Mouse (Mus musculus): Measurements from ENCODE around the gene Gm26661. TPM values are rescaled to one million over a fixed set of nuclear protein-coding genes. Genes with fewer than 3 reads are reported as not detected.

The Gm26661 gene
- not detected in 2 replicates for polyA plus RNA-seq (2014; fragmentation: Nextera tagmentation; extraction: Ambion mirVana)

DNA sequence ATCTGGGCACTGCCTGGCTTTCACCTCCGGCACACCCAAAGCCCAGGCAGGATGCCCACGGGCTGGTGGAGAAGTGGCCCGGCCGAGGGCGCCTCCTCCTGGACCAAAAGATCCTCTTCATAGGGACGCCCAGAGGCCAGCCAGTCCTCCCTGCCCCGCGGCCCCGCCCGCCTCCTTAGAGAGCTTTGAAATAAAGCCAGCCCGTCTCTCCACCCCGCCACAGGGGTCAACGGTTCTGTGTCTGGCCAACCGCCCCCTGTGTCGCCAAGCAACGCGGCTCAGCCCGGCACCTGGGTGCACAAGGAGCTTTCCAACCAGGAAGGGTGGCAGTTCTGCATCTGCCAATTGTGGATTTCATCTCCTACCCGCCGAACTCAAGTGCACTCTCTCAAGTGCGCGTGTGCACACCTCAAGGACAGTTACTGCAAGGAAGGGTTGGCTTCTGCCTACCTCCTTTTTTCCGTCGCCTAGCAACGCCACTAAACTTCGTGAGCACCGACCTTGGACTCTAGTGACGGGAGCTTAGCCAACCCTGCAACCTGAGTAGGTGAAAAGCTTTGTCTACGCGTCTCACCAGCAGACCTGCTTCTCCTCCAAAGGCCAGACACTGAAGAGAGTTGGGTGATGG, at the start of gene Gm26661:
Gm26661 (plus strand) TSS at position 56 of the 628 bp plus-strand sequence.
- Histone ChIP-seq H3K4me3 (ENCODE audit: low read depth, low read length) (peak within 1 kb of the TSS; percentile 30), H3K27ac (ENCODE audit: low read depth, low read length) (no peak within 1 kb of the TSS), H3K27me3 (ENCODE audit: control insufficient read depth, insufficient read depth, low read length) (0 out of 2 replicates have a peak, but pooled peaks cover 2% of the 10 kb centered on the region), H3K9me3 (ENCODE audit: control insufficient read depth, low read length) (no peaks in the 10 kb centered on the region), H3K36me3 (ENCODE audit: control insufficient read depth, insufficient read depth, low read length) (no peaks in the 10 kb centered on the region), H3K4me1 (ENCODE audit: control insufficient read depth, insufficient read depth, low read length) (peaks cover 5% of the 10 kb centered on the region; the same call in 1 of the 2 replicates), H3K9ac (ENCODE audit: low read length) (peak within 1 kb of the TSS; percentile 45; the same call in 1 of the 2 replicates), H3K4me2 (ENCODE audit: low read depth) (peak within 1 kb of the TSS; percentile 71)
- 1% methylated on average over 30 of the region's 30 CpGs for WGBS
- ATAC-seq (ENCODE audit: insufficient read depth, low FRiP score, low TSS enrichment) (peak; percentile 77), DNase-seq (ENCODE audit: low spot score) (peak; percentile 74)

DNA sequence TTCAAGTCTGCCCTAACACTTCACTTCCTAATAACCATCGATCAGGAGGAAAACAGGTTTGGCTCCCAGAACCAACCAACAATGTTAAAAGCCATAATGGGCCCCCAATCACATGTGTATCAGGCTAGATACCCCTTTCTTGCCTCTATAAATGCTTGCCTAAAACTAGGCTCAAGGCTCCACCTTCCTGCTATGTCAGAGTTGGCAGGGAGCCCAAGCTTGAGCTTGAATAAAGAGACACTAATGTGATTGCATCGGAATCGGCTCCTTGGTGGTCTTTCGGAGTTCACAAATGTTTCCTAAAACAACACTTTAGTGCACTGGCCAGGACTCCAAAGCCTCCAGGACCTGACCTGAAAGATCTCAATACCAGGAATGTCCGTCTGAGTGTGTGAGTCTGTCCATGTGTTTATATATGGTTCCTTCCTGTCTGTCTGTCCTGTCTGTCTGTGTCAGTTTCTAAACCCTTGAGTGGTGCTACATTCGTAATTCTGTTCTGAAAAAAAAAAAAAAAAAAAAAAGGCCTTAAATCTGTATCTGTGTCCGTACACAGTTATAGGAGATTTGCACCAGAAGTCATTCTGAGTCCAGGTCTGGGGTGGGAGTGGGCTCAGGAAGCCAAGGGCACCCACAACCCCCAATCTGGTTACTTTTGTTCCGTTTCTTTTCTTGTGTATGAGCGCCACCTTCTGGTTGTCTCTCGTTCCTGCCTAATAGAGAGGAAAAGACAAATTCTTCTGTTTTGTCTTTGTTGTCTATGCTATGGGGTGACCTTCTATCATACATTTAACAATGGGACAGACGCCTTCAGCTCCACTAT, 42.2 kb upstream of the Gm26661 start:
- DNase-seq (ENCODE audit: low spot score): peak; percentile 77
- ATAC-seq (ENCODE audit: insufficient read depth, low FRiP score, low TSS enrichment): peak; percentile 89
- no peaks in the 10 kb centered on the region for H3K4me1 ChIP-seq (ENCODE audit: control insufficient read depth, insufficient read depth, low read length)
- no peaks in the 10 kb centered on the region for H3K27me3 ChIP-seq (ENCODE audit: control insufficient read depth, insufficient read depth, low read length)
- no peaks in the 10 kb centered on the region for H3K36me3 ChIP-seq (ENCODE audit: control insufficient read depth, insufficient read depth, low read length)
- H3K9ac ChIP-seq (ENCODE audit: low read length): peak overlapping the region; percentile 33
- H3K4me3 ChIP-seq (ENCODE audit: low read depth, low read length): no peak overlapping the region
- H3K9me3 ChIP-seq (ENCODE audit: control insufficient read depth, low read length): no peaks in the 10 kb centered on the region
- no peak overlapping the region for H3K27ac ChIP-seq (ENCODE audit: low read depth, low read length)
- peak overlapping the region; percentile 33 for H3K4me2 ChIP-seq (ENCODE audit: low read depth)
- WGBS: 40% methylated on average over 11 of the region's 11 CpGs

DNA sequence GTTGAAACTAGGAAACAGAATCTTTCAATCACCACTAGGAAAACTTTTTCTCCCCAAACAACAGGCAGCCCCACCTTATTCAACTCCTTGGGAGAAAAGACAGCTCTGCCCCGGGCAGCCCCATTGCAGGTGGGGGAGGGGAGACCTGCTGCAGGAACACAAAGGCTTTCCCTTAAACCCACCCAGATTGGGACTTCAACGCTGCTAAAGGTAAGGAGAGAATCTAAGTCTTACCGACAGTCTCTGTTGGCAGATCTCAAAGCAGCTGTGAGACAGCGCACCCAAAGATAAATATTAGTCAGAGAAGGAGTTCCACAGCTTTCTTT, 41.7 kb upstream of the Gm26661 start:
- no peak overlapping the region for H3K4me3 ChIP-seq (ENCODE audit: low read depth, low read length)
- 15% methylated on average over 4 of the region's 4 CpGs for WGBS
- H3K4me2 ChIP-seq (ENCODE audit: low read depth): peak overlapping the region; percentile 33
- peak overlapping the region; percentile 33 for H3K9ac ChIP-seq (ENCODE audit: low read length)
- no peaks in the 10 kb centered on the region for H3K27me3 ChIP-seq (ENCODE audit: control insufficient read depth, insufficient read depth, low read length)
- no peak overlapping the region for H3K27ac ChIP-seq (ENCODE audit: low read depth, low read length)
- ATAC-seq (ENCODE audit: insufficient read depth, low FRiP score, low TSS enrichment) (peak; percentile 91), DNase-seq (ENCODE audit: low spot score) (peak; percentile 75)
- H3K4me1 ChIP-seq (ENCODE audit: control insufficient read depth, insufficient read depth, low read length): no peaks in the 10 kb centered on the region
- H3K36me3 ChIP-seq (ENCODE audit: control insufficient read depth, insufficient read depth, low read length): no peaks in the 10 kb centered on the region
- no peaks in the 10 kb centered on the region for H3K9me3 ChIP-seq (ENCODE audit: control insufficient read depth, low read length)

DNA sequence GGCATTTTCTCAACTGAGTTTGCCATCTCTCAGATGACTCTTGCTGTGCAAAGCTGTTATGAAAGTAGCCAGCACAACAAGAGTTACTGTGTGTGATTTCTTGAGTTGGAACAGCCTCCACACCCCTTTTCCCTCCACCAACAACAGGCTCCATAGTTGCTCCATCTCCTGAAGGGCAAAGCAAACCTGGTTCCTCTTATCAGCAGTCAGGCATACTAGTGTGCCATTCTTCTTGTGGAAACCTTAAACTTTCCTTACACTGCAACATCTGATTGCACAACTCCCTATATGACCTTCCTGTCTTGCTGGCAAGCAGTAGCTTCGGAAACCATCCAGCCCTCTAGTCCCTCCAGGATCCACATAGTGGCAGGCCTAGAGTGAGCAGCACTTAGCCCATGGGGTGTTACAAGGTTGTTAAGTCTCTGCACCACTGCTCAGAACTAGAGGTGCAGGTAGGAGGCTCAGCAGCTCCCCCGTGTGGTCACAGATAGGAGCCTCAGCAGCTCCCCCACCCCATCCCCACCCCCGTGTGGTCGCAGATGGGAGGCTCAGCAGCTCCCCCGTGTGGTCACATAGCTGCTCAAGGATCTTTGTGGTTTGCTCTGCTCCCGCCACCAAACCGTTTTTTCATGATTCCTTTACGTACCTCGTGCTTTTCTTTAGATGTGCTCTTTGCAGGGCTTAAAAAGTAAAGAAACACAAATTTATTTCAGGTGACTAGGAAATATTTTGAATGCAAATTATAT, 25.6 kb upstream of the Gm26661 start:
- peak; percentile 89 for DNase-seq (ENCODE audit: low spot score)
- no peaks in the 10 kb centered on the region for H3K27me3 ChIP-seq (ENCODE audit: control insufficient read depth, insufficient read depth, low read length)
- H3K4me3 ChIP-seq (ENCODE audit: low read depth, low read length): no peak overlapping the region
- ATAC-seq (ENCODE audit: insufficient read depth, low FRiP score, low TSS enrichment): peak; percentile 91
- no peak overlapping the region for H3K4me2 ChIP-seq (ENCODE audit: low read depth)
- H3K4me1 ChIP-seq (ENCODE audit: control insufficient read depth, insufficient read depth, low read length): no peaks in the 10 kb centered on the region
- WGBS: 15% methylated on average over 9 of the region's 9 CpGs
- H3K9me3 ChIP-seq (ENCODE audit: control insufficient read depth, low read length): no peaks in the 10 kb centered on the region
- no peaks in the 10 kb centered on the region for H3K36me3 ChIP-seq (ENCODE audit: control insufficient read depth, insufficient read depth, low read length)
- H3K9ac ChIP-seq (ENCODE audit: low read length): no peak overlapping the region
- H3K27ac ChIP-seq (ENCODE audit: low read depth, low read length): no peak overlapping the region

DNA sequence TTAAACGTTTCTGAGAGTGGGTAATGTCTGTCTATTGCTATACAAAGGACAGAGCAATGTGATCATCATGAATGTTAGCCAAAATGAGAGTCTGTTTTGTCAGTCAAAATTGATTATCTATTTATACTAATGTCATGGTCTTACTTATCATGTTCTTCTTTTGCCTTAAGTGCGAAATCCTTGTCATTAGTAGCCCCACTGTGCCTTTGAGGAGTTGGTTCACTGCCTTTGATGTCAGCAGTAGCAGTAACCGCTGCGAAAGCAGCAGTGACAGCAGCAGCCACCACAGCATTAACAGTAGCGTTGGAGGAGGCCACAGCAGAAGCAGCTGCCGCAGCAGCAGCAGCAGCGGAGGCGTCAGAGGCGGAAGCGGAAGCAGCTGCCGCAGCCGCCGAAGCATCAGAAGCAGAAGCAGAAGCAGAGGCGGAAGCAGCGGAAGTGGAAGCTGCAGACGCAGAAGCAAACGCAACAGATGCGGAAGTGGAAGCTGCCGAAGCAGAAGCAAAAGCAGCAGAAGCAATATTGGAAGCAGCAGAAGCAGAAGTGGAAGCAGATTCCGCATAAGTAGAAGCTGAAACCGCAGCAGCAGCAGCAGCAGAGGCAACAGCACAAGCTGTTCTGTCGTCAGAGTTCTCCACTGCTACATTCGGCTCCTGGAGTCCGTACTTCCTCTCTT, 17.5 kb upstream of the Gm26661 start:
- no peak overlapping the region for H3K27ac ChIP-seq (ENCODE audit: low read depth, low read length)
- no peaks in the 10 kb centered on the region for H3K36me3 ChIP-seq (ENCODE audit: control insufficient read depth, insufficient read depth, low read length)
- WGBS: 36% methylated on average over 24 of the region's 24 CpGs
- H3K9me3 ChIP-seq (ENCODE audit: control insufficient read depth, low read length): no peaks in the 10 kb centered on the region
- no peaks in the 10 kb centered on the region for H3K27me3 ChIP-seq (ENCODE audit: control insufficient read depth, insufficient read depth, low read length)
- DNase-seq (ENCODE audit: low spot score) (peak; percentile 84), ATAC-seq (ENCODE audit: insufficient read depth, low FRiP score, low TSS enrichment) (peak; percentile 60; the same call in 1 of the 2 replicates)
- peak overlapping the region; percentile 56 for H3K9ac ChIP-seq (ENCODE audit: low read length)
- H3K4me2 ChIP-seq (ENCODE audit: low read depth): peak overlapping the region; percentile 42
- no peaks in the 10 kb centered on the region for H3K4me1 ChIP-seq (ENCODE audit: control insufficient read depth, insufficient read depth, low read length)
- H3K4me3 ChIP-seq (ENCODE audit: low read depth, low read length): peak overlapping the region; percentile 38

DNA sequence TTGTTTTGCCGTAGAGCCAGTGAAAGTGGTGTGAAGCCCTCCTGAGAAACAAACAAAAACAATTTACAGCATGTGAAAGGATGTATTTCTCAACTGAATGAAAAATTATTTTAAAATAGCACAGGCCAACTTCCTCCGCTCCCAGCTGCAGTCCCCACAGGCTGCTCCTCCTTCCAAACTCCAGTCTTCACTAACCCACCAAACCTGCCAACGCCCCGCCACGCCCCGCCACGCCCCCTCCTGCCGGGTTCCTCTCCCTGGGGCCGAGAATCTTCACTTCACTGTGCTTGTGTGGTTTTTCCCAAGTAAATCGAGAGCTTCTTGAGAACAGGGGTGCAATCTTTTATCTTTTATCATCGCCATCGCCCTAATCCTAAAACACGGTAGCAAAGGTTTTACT, 5.3 kb upstream of the Gm26661 start:
- H3K4me1 ChIP-seq (ENCODE audit: control insufficient read depth, insufficient read depth, low read length): peaks cover 1% of the 10 kb centered on the region; the same call in 1 of the 2 replicates
- DNase-seq (ENCODE audit: low spot score) (no peak), ATAC-seq (ENCODE audit: insufficient read depth, low FRiP score, low TSS enrichment) (no peak)
- no peak overlapping the region for H3K27ac ChIP-seq (ENCODE audit: low read depth, low read length)
- no peaks in the 10 kb centered on the region for H3K27me3 ChIP-seq (ENCODE audit: control insufficient read depth, insufficient read depth, low read length)
- H3K36me3 ChIP-seq (ENCODE audit: control insufficient read depth, insufficient read depth, low read length): no peaks in the 10 kb centered on the region
- H3K4me2 ChIP-seq (ENCODE audit: low read depth): no peak overlapping the region
- 34% methylated on average over 13 of the region's 13 CpGs for WGBS
- no peak overlapping the region for H3K9ac ChIP-seq (ENCODE audit: low read length)
- H3K9me3 ChIP-seq (ENCODE audit: control insufficient read depth, low read length): no peaks in the 10 kb centered on the region
- H3K4me3 ChIP-seq (ENCODE audit: low read depth, low read length): no peak overlapping the region

DNA sequence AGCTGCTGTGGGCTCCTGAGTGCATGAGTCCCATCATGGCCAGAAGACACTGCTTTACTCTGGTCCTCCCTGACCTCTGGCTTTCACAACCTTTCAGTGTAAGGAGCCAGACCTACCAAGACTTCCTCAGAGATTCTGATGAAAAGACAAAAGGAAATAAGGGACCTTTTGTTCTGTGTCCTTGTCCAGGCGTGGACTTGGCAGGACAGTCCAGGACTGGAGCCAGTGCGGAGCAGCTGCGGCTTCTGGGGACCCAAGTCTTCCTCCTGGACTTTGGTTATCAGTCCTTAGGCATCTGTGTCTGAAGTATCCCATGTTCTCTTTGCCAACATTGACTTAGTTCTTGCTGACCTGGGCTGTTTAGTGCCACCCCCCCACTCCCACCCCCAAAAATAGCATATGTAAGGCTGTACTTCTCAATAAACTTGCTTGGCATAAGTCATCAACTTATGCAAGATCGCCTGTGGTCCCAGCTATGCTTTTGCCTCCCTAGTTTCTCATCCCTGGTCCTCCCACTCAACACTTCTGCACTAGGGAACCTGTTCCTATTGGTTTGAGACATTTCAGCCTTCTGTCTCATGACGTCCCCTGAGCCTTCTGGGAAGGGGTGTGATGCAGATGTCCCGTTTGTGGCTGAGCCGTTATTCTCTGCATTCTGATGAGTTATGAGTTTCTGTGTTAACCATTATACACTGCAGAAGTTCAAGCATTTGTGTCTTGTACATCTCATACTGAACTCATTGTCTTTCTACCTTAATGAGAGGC, 1.9 kb upstream of the Gm26661 start:
- no peak for ATAC-seq (ENCODE audit: insufficient read depth, low FRiP score, low TSS enrichment)
- no peak overlapping the region for H3K4me2 ChIP-seq (ENCODE audit: low read depth)
- no peak overlapping the region for H3K27ac ChIP-seq (ENCODE audit: low read depth, low read length)
- H3K4me3 ChIP-seq (ENCODE audit: low read depth, low read length): no peak overlapping the region
- no peaks in the 10 kb centered on the region for H3K9me3 ChIP-seq (ENCODE audit: control insufficient read depth, low read length)
- no peak overlapping the region for H3K9ac ChIP-seq (ENCODE audit: low read length)
- no peak for DNase-seq (ENCODE audit: low spot score)
- WGBS: 81% methylated on average over 7 of the region's 7 CpGs
- H3K27me3 ChIP-seq (ENCODE audit: control insufficient read depth, insufficient read depth, low read length): 0 out of 2 replicates have a peak, but pooled peaks cover 2% of the 10 kb centered on the region
- no peaks in the 10 kb centered on the region for H3K36me3 ChIP-seq (ENCODE audit: control insufficient read depth, insufficient read depth, low read length)
- H3K4me1 ChIP-seq (ENCODE audit: control insufficient read depth, insufficient read depth, low read length): peaks cover 5% of the 10 kb centered on the region; the same call in 1 of the 2 replicates

Data from neural tube, embryonic 11.5 days (tissue).